Mouse (Mus musculus) stomach, embryonic 15.5 days (tissue): ENCODE results near the gene Nell1. TPM values are rescaled to one million over a fixed set of nuclear protein-coding genes. Genes with fewer than 3 reads are reported as not detected.

Experiments
- ATAC-seq: fragments of 200-750 bp; cut with Nextera tagmentation; 2 replicates; pipeline ENCODE4 v1.8.0; 2017; ENCODE audit warnings: low read depth, moderate number of reproducible peaks, moderate TSS enrichment; ENCODE audit not compliant: insufficient read depth, low FRiP score
- H3K27ac ChIP-seq: fragments of 300-500 bp; sonication (generic); 2 replicates; pipeline ENCODE4 v1.5.1; 2015; ENCODE audit warnings: mild to moderate bottlenecking, inconsistent platforms
- H3K27me3 ChIP-seq: fragments of 300-500 bp; sonication (generic); replicated peaks from 2 replicates; pipeline ENCODE4 v1.6.1; 2015; ENCODE audit warnings: inconsistent platforms
- H3K36me3 ChIP-seq: fragments of 300-500 bp; sonication (generic); 2 replicates; pipeline ENCODE4 v1.6.1; 2015; ENCODE audit warnings: inconsistent platforms
- H3K4me1 ChIP-seq: fragments of 300-500 bp; sonication (generic); 2 replicates; pipeline ENCODE4 v1.6.1; 2015; ENCODE audit warnings: inconsistent platforms
- H3K4me2 ChIP-seq: fragments of 300-500 bp; sonication (generic); 2 replicates; pipeline ENCODE4 v1.6.1; 2015; ENCODE audit warnings: mild to moderate bottlenecking, inconsistent platforms
- H3K4me3 ChIP-seq: fragments of 300-500 bp; sonication (generic); replicated peaks from 2 replicates; pipeline ENCODE4 v1.5.1; 2015; ENCODE audit warnings: inconsistent platforms
- H3K9ac ChIP-seq: fragments of 300-500 bp; sonication (generic); 2 replicates; pipeline ENCODE4 v1.6.1; 2015; ENCODE audit warnings: inconsistent platforms
- H3K9me3 ChIP-seq: fragments of 300-500 bp; sonication (generic); 2 replicates; pipeline ENCODE4 v1.6.1; 2016; ENCODE audit warnings: inconsistent platforms
- WGBS: fragments of 180-500 bp; shearing (Covaris S2); methylation state at CpG from one replicate; pipeline ENCODE4 v1.1.7; 2015; 5-methylcytosine and 5-hydroxymethylcytosine counted together
- polyA plus RNA-seq: library from polyadenylated mRNA; unstranded; fragments of >200 nt; fragmentation: Nextera tagmentation; extraction: Ambion mirVana; gene quantifications from 2 replicates; pipeline ENCODE4 v1.2.1, GENCODE M21; 2015

The Nell1 gene
- polyA plus RNA-seq, 1 experiment from 2014 or later = 5.1 TPM

GRCm38 (mm10) chr7:50351564-50351963 lies 376.9 kb downstream of the Nell1 start:
- Histone ChIP-seq H3K4me3 (no peak overlapping the region), H3K9me3 (no peaks in the 10 kb centered on the region), H3K27ac (no peak overlapping the region), H3K4me2 (no peak overlapping the region), H3K27me3 (no peaks in the 10 kb centered on the region), H3K36me3 (no peaks in the 10 kb centered on the region), H3K9ac (no peak overlapping the region), H3K4me1 (no peaks in the 10 kb centered on the region)
- no peak for ATAC-seq
- 48% methylated on average over 2 of the region's 2 CpGs for WGBS

- Histone ChIP-seq H3K9ac (no peak overlapping the region), H3K4me1 (no peaks in the 10 kb centered on the region; the same call in 1 of the 2 replicates), H3K27ac (no peak overlapping the region), H3K4me3 (no peak overlapping the region), H3K36me3 (no peaks in the 10 kb centered on the region), H3K4me2 (no peak overlapping the region), H3K9me3 (no peaks in the 10 kb centered on the region), H3K27me3 (no peaks in the 10 kb centered on the region)
- ATAC-seq = no peak
- 2% methylated on average over 2 of the region's 2 CpGs for WGBS
Observed at GRCm38 (mm10) chr7:50357213-50357612, 382.5 kb downstream of the Nell1 start.

GRCm38 (mm10) chr7:50362039-50362438 lies 387.4 kb downstream of the Nell1 start:
- H3K9me3 ChIP-seq = no peaks in the 10 kb centered on the region
- H3K4me1 ChIP-seq = no peaks in the 10 kb centered on the region; the same call in 1 of the 2 replicates
- no peak overlapping the region for H3K4me2 ChIP-seq
- H3K36me3 ChIP-seq = no peaks in the 10 kb centered on the region
- no peak overlapping the region for H3K9ac ChIP-seq
- 30% methylated on average over 2 of the region's 2 CpGs for WGBS
- no peak overlapping the region for H3K27ac ChIP-seq
- H3K4me3 ChIP-seq = no peak overlapping the region
- ATAC-seq = no peak
- H3K27me3 ChIP-seq = no peaks in the 10 kb centered on the region

- Histone ChIP-seq H3K27me3 (no peaks in the 10 kb centered on the region), H3K4me2 (no peak overlapping the region), H3K4me1 (no peaks in the 10 kb centered on the region), H3K36me3 (no peaks in the 10 kb centered on the region), H3K4me3 (no peak overlapping the region), H3K27ac (no peak overlapping the region), H3K9ac (no peak overlapping the region), H3K9me3 (no peaks in the 10 kb centered on the region)
- WGBS = 69% methylated on average over 4 of the region's 4 CpGs
- ATAC-seq = no peak
Observed at GRCm38 (mm10) chr7:50374876-50375275, 400.2 kb downstream of the Nell1 start.

- no peak overlapping the region for H3K4me2 ChIP-seq
- H3K4me3 ChIP-seq = no peak overlapping the region
- no peaks in the 10 kb centered on the region for H3K36me3 ChIP-seq
- H3K27me3 ChIP-seq = no peaks in the 10 kb centered on the region
- H3K27ac ChIP-seq = no peak overlapping the region
- 22% methylated on average over 2 of the region's 2 CpGs for WGBS
- H3K9me3 ChIP-seq = no peaks in the 10 kb centered on the region
- H3K4me1 ChIP-seq = no peaks in the 10 kb centered on the region
- ATAC-seq = no peak
- no peak overlapping the region for H3K9ac ChIP-seq
Observed at GRCm38 (mm10) chr7:50410421-50410820, 435.8 kb downstream of the Nell1 start.

GRCm38 (mm10) chr7:50419976-50420375 lies 445.3 kb downstream of the Nell1 start:
- Histone ChIP-seq H3K27me3 (no peaks in the 10 kb centered on the region), H3K36me3 (no peaks in the 10 kb centered on the region), H3K4me3 (no peak overlapping the region), H3K27ac (no peak overlapping the region), H3K9me3 (no peaks in the 10 kb centered on the region), H3K9ac (no peak overlapping the region), H3K4me1 (no peaks in the 10 kb centered on the region), H3K4me2 (no peak overlapping the region)
- no peak for ATAC-seq
- WGBS = 40% methylated on average over 2 of the region's 2 CpGs

GRCm38 (mm10) chr7:50422422-50423195 lies 447.9 kb downstream of the Nell1 start:
- Histone ChIP-seq H3K4me3 (no peak overlapping the region), H3K4me1 (no peaks in the 10 kb centered on the region), H3K36me3 (no peaks in the 10 kb centered on the region), H3K9me3 (no peaks in the 10 kb centered on the region), H3K27ac (no peak overlapping the region), H3K9ac (no peak overlapping the region), H3K27me3 (no peaks in the 10 kb centered on the region), H3K4me2 (no peak overlapping the region)
- WGBS = 57% methylated on average over 1 of the region's 1 CpGs
- no peak for ATAC-seq

GRCm38 (mm10) chr7:50429725-50430124 lies 455.1 kb downstream of the Nell1 start:
- 66% methylated on average over 5 of the region's 5 CpGs for WGBS
- Histone ChIP-seq H3K9ac (no peak overlapping the region), H3K27me3 (no peaks in the 10 kb centered on the region), H3K4me1 (no peaks in the 10 kb centered on the region), H3K4me2 (no peak overlapping the region), H3K9me3 (no peaks in the 10 kb centered on the region), H3K36me3 (no peaks in the 10 kb centered on the region), H3K4me3 (no peak overlapping the region), H3K27ac (no peak overlapping the region)
- ATAC-seq = no peak

- ATAC-seq = no peak
- Histone ChIP-seq H3K9me3 (no peaks in the 10 kb centered on the region), H3K9ac (no peak overlapping the region), H3K4me3 (no peak overlapping the region), H3K4me2 (no peak overlapping the region), H3K27me3 (no peaks in the 10 kb centered on the region), H3K36me3 (no peaks in the 10 kb centered on the region), H3K27ac (no peak overlapping the region), H3K4me1 (no peaks in the 10 kb centered on the region)
Observed at GRCm38 (mm10) chr7:50441237-50441636, 466.6 kb downstream of the Nell1 start.

GRCm38 (mm10) chr7:50447316-50447715 lies 472.7 kb downstream of the Nell1 start:
- no peaks in the 10 kb centered on the region for H3K9me3 ChIP-seq
- no peak for ATAC-seq

GRCm38 (mm10) chr7:50467742-50468141 lies 493.1 kb downstream of the Nell1 start:
- Histone ChIP-seq H3K9ac (no peak overlapping the region), H3K4me2 (no peak overlapping the region), H3K27me3 (no peaks in the 10 kb centered on the region), H3K27ac (no peak overlapping the region), H3K9me3 (no peaks in the 10 kb centered on the region), H3K4me3 (no peak overlapping the region), H3K4me1 (no peaks in the 10 kb centered on the region), H3K36me3 (no peaks in the 10 kb centered on the region)
- no peak for ATAC-seq
- WGBS = 90% methylated on average over 6 of the region's 6 CpGs

More at GRCm38 (mm10) chr7:50447316-50447715, 472.7 kb downstream of the Nell1 start:
- Histone ChIP-seq H3K27me3 (no peaks in the 10 kb centered on the region), H3K27ac (no peak overlapping the region), H3K36me3 (no peaks in the 10 kb centered on the region), H3K4me1 (no peaks in the 10 kb centered on the region), H3K9ac (no peak overlapping the region), H3K4me2 (no peak overlapping the region), H3K4me3 (no peak overlapping the region)
- 78% methylated on average over 4 of the region's 4 CpGs for WGBS

GRCm38 (mm10) chr7:50470555-50470954 lies 495.9 kb downstream of the Nell1 start:
- Histone ChIP-seq H3K27ac (no peak overlapping the region), H3K9ac (no peak overlapping the region), H3K36me3 (no peaks in the 10 kb centered on the region), H3K4me2 (no peak overlapping the region), H3K4me1 (no peaks in the 10 kb centered on the region), H3K27me3 (no peaks in the 10 kb centered on the region), H3K9me3 (no peaks in the 10 kb centered on the region), H3K4me3 (no peak overlapping the region)
- ATAC-seq = no peak
- 82% methylated on average over 3 of the region's 3 CpGs for WGBS

- 74% methylated on average over 4 of the region's 4 CpGs for WGBS
- Histone ChIP-seq H3K9me3 (no peaks in the 10 kb centered on the region), H3K4me1 (no peaks in the 10 kb centered on the region), H3K27me3 (no peaks in the 10 kb centered on the region), H3K27ac (no peak overlapping the region), H3K36me3 (no peaks in the 10 kb centered on the region), H3K4me3 (no peak overlapping the region), H3K9ac (no peak overlapping the region), H3K4me2 (no peak overlapping the region)
- no peak for ATAC-seq
Observed at GRCm38 (mm10) chr7:50482011-50482410, 507.3 kb downstream of the Nell1 start.
